Mouse (Mus musculus): Measurements from ENCODE around the gene 1700086D15Rik.

1700086D15Rik gene

DNA sequence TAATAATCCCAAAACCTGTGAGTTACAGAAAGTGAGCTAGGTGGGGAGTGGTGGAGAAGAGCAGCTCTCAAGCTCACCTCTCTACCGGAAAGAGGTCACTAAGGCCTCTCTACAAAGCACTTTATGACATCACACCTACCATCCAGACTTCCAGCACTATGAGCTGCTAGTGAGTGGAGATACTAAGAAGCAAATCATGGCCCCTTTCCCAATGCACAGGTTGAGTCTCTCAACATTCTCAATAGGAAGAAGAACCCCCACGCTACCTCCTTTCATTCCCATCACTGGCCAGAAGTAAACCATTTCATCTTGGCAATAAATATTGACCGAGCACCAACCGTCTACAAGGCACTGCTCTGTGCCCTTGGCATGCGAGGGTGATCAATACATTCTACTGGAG is at the start of gene 1700086D15Rik:
1700086D15Rik (minus strand) TSS at position 101 of the 400 bp plus-strand sequence.
- no peak for DNase-seq

- peak; percentile 32 for DNase-seq
These were observed 49.8 kb upstream of the 1700086D15Rik start for GRCm38 (mm10) chr11:65209441-65209840.

DNA sequence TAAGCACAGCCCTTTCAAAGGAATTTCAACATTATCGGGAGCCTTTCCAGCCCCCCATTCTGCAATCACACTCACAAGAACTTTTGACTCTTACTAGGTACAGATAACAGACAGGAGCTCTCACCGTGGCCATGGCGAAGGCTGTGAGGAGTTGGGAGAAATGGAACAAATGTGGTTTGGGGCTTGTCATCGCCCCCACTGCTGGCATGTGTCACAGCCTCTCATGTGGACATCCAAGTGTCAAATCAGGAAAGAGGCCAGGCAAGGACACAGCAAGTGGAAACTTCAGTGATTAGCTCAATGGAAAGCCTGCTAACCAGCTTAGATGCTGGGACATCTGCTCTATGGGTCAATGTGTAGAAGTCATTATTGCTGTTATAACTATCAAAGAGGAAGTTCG is 45.6 kb upstream of the 1700086D15Rik start:
- DNase-seq: peak; percentile 45

DNA sequence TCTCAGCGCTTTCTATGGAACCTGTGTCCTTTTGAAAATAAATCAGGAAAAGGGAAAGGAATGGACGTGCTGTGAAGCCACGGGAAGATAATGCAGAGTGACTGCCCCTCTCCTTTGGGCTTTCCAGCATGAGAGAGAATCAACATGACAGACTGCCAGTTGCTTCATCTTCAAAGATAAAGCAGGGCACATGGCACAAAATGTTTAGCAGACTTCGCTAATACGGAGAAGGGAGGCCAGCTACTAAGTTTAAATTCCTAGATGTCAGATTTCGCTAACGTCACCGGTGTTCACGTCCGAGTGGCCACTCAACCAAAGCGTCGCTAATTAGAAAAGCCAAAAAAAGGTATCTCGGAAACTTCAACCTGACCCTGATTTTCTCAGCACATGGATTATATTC is 45.0 kb upstream of the 1700086D15Rik start:
- DNase-seq: no peak

GRCm38 (mm10) chr11:65203020-65203419 is 43.3 kb upstream of the 1700086D15Rik start:
- DNase-seq: no peak

GRCm38 (mm10) chr11:65202236-65202635 is 42.5 kb upstream of the 1700086D15Rik start:
- DNase-seq: peak; percentile 58

GRCm38 (mm10) chr11:65198026-65198425 is 38.3 kb upstream of the 1700086D15Rik start:
- no peak for DNase-seq

- DNase-seq: peak; percentile 79
These were observed 37.6 kb upstream of the 1700086D15Rik start for GRCm38 (mm10) chr11:65197280-65197679.

DNA sequence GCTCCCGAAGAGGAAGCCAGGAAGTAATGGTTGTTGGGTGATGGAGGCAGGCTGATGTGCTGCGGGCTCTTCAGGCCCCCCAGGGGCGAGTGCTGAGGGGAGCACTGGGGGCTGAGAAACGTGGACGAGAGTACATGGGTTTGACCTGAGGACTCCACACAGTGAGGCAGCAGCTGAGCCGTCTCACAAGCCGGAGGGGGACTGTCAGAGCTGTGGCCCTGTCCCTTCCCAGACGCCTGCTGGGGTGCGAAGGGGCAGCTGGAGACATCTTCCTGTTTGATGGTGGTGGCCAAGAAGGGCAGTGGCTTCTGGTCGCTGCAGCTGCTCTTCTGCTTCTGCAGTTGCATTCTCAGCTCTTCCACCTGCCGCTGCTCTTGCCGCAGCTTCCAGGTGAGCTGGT is 27.3 kb upstream of the 1700086D15Rik start:
- peak; percentile 23 for DNase-seq

DNA sequence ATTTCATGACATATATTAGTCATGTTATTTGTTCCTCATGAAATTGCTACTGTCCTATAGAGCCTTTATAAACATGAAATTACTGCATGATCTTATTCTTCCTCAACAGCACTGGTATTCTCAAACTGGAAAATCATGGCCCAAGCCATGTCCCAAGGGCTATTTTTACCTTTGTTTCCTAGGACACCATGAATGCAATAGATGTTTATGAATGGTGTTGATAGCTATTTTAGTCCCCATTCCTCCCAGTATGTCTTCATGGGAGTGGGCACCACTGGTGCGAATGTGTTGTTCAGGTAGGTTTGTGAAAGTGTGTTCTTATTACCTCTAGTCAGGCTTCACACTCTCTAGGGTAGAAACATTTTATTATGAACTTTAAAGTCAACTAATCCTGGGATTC is 25.4 kb upstream of the 1700086D15Rik start:
- no peak for DNase-seq

DNA sequence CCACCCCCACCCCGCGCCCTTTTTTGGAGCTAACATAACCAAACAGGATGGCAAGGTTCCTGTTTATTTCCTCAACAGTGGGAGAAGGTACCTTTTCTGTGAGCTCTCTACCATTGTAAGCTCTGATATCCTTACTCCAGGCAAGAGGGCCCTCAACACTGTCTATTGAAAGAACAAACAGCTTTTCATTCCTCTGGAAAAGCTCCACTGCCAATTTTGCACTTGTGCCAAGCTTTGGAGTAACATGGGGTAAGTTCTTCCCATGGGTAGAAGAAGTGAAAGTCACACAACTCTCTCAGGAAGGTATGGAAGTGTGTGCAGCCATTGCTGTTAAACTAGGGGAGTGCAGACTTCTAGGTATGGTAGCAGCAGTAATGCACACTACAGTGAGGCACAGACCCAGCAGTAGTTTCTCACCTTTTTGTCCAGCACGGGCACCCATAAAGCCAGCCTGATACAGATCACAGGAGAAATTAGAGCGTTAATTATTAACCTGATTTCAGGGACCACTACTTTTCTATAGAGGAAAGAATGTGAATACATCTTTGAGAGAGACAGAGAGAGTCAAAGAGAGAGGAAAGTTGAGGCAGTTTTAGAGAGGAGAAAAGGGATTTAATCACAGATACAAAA is 10.5 kb upstream of the 1700086D15Rik start:
- DNase-seq: peak; percentile 22

DNA sequence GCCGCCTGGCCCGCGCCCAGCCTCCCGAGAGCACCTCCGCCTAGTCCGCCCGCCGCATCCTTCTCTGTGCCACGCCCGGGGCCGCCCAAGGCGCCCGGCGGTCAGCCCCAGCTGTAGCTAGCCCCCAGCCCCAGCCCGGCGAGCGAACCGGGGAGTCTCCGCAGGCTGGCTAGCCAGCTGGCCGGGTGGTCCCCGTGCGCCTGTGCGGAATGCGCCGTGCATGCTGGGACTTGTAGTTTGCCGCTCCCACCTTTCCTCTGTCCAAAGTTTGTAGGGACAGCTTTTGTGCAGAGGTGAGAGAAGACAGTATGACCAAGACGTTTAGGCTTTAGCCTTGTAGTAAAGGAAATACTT is 3.1 kb upstream of the 1700086D15Rik start, which contains the start of gene Arhgap44:
Arhgap44 (minus strand) TSS at position 195 of the 354 bp plus-strand sequence.
- peak; percentile 76 for DNase-seq

DNA sequence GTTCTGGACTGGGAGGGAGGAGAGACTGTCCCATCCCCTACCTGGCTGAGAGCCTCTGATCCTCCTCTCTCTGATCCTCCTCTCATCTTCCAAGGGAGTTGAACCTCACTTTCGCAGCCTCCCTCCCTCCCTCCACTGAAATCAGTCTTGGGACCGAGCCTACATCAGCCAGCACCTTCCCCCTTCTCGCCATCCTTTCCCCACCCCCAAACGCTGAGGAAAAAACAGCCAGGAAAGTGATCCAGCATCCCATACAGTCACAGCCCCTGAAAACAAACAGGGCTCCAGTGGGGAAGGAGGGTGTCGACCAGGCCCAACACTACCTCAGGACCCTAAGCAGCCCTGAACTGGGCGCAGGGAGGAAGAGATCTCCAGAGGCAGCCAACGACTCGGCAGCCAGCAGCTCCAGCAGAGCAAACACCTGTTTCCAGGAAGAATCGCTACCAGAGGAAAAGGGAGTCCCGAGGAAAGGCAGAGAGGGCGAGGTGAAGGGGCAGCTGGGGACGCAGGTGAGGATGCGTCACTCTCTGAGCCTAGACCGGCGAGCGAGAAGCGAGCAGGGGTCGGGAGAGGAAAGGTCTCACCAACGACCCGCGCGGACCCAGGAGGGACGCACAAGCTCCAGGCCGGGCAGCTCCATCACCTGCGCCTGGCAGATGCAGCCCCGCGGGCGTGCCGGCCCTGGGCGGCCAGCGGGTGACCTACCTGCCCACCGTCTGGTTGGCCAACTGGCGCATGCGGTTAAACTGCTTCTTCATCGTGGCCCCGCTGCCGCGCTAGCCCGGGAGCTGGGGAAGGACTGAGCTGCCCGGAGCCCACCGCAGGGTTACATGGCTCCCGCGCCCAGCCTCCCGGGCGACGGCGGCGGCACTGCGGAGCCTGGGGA is 2.4 kb upstream of the 1700086D15Rik start:
- DNase-seq: peak; percentile 11

GRCm38 (mm10) chr11:65160991-65161880 is 1.5 kb upstream of the 1700086D15Rik start:
- DNase-seq: peak; percentile 59

DNA sequence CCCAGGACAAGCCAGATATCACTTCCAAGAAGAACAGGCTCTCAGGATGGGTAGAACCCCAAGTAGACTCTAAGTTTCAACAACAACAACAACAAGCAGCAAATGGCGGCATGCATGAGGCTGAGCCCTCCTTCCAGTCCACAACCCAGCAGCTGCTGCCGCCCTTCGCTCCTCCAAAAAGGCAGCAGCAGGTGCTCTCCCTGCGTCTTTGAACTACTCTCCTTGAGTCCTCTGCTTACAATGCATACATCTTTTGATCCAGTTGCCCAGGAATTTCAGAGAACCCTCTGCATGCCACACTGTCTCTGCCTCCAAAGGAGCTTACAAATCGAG is 1.1 kb downstream of the 1700086D15Rik start:
- DNase-seq: no peak

DNA sequence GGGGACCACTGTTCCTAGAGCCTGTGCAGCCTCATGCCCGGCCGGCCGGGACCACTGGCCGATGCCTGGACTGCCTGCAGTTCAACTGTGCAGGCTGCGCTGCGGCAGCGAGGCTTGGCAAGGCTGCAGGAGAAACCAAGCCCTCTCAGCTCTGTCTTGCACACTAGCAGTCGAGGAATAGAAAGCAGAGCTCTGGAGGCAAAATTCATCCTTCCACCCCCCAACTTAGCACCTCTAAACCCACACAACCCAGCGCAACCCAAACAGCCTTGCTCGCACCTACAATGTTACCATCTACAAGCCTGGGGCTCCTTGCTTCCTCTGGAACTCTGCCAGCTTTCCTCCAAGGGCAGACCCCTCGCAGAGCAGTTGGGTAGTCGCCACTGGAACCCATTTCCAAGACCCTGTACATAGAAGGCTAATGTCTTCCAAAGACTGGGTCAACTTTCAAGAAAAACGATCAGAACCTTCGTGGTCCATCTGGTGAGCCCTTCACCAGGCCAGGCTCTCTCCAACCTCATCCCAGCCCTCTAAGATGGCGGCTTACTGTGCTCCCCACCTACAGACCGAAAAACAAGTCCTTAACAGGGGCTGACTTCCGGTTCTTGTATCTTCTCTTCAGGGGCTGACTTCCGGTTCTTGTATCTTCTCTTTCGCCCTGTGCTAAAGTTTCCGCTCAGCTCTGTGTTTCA is 1.6 kb downstream of the 1700086D15Rik start:
- no peak for DNase-seq

GRCm38 (mm10) chr11:65153006-65153405 is 6.7 kb downstream of the 1700086D15Rik start:
- DNase-seq: no peak

DNA sequence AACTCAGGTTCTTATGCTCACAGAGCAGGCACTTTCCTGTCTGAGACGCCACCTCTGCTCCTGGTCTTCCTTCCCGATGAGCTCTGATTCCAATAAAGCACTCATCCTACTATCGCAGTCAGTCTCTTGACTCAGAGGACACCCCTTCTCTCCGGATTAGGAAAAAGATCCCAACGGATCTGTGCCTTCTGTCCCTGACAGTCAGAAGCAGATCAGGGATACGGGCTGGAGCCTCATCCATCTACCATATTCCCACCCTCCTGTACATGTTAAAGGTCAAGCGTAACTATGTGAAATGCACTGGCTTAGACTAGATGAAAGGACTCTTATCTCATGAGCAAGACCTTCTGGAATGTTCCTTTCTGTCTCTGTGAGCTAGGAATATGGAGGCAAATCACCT is 11.2 kb downstream of the 1700086D15Rik start:
- no peak for DNase-seq

DNA sequence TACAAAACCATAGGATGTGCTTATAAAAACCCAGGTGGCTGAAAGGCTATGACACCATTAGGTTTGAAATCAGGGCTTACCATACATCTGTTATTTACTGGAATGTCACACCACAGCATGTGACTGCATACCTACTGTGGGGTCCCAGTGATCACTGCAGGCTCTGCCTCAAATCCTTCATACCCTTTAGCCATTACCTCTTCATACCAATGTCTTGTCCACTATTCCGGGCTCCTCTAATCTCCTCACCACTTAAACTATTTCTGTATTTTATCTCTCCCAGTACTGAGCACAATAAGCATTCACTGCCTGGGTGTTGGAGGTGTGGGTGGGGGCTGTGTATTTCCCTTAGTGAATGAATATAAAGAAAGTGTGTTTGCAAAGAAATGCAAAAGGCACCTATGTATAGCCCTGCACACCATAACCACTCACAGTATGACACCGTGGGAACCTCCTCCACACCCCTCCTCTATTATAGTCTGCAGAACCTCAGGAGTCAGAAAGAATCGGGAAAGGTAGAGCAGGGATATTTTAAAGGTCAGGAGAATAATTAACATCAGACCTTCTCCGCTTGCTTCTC is 16.8 kb downstream of the 1700086D15Rik start:
- DNase-seq: no peak

- no peak for DNase-seq
These were observed 20.7 kb downstream of the 1700086D15Rik start for GRCm38 (mm10) chr11:65139030-65139429.

DNA sequence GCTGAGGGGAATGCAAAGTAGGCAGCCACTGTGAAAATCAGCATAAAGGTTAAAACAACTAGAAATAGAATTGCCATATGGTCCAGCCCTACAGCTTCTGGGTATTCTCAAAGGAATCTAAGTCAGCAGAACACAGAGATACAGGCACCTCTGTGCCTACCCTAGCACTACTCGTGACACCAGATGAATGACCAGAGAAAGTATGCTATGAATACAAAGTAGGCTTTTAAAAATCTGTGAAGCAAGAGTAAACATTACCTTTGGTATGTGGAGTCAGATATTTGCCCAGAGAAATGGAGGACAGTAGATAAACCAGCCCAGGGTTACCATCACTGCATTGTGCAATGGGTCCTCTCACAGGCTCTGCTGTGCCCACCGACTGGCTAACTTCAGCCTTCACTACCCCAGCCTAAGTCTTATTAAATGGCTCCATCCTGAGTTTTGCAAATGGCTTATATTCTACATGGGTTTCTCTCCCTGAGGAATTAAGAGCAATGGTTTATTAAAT is 22.5 kb downstream of the 1700086D15Rik start:
- no peak for DNase-seq

DNA sequence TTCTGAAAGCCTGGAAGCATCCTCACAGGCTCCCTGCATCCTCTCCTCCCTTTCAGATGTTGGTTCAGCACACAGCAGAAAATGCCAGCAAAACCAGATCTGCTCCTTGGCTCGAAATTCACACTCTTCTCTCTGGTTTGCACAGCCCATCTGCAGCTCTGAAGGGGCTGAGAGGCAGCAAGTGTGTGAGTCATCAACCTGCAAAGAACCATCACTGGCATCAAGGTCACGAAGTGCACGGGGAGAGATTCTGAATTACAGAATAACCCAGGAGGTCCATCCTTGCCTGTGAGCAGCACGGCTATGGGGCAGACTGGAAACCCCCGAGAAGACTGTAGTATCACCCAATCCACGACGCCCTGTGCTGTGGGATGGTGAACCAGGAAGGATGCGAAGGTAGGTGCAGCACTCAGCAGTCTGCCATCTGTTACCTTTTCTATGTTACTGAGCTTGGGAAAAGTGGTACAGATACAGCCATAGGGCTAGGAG is 24.4 kb downstream of the 1700086D15Rik start:
- DNase-seq: no peak
